Mouse (Mus musculus) cerebellum, adult 11 months (tissue): Measurements from ENCODE around the gene Gm42906.

Experiments
- DNase-seq: peaks from one replicate; pipeline ENCODE4 v3.0.0; 2022

Gm42906 gene

DNA sequence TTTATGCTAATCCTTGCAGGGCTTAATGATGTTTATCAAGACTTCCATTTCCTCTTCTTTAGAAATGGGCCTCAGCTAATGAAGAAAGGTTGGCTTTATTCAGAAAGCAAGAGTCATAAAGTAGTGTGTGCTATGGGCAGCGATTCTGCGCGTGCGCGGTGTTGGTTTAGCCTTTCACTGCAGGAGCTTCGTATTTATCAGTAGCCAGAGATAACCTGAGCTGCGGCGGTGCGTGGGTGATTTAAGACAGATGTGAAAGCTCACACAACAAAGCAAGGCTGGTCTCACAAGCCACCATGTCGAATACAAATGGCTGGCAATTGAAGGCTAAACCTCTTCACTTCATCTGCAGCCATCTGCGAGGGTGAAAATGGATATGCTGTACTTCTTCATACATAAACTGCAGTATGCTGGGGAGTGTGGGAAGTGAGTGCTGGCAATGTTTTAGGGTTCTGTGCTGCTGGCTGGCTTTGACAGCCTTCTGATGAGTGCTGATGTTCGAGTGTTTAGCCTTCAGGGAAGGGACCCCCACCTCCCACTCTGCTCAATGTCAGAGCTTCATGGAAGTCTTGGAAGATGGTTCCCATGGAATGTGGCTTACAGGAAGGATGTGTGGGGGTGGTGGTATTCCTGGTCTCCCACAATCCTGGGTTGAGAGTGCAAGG, 371.6 kb downstream of the Gm42906 start:
- DNase-seq, result no peak

DNA sequence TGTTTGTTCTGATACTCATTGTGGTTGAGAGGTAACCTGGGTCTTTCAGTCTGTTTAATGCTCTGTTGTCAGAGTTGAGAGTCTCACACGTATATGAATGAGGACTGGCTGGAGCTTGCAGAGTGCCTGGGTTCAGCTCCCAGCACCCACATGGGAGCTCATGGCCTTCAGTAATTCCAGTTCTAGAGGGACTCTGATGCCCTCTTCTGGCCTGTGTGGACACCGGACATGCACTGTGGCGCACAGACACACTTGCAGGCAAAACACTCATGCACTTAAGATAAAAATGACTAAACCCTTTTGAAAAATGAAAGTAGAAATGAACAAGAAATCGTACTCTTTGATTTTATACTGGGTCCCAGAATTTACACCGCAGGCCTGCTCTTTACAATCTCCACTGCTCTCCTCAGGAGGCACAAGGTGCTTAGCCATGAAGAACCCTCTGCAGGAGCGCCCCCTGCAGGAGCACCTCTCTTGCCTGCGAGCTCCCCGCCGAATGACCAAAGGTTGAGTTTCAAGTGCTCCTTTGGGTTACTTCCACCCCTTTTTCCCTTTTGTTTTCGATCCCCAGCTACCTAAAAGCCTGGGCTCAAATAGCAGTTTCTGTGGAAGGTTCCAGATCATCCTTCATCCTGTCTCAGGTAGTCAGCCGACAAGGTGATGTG, 372.4 kb downstream of the Gm42906 start:
- DNase-seq, result no peak

DNA sequence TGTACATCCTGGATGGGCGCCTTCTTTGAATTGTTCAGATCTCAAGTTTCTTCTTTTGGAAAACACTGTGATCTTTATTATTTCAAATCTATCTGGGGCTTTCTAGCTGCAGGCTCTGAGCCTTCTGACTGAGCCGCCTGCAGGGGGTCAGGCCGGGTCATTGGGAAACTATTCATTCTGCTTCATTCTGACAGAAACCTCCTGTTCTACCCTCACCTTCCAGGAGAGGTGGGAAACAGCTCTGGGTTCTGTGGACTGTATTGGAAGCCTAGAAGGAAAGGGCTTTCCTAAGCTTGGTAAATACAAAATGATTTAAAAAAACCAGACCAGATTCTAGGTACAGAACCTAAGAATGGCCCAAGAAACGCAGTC, 373.2 kb downstream of the Gm42906 start:
- no peak for DNase-seq

- no peak for DNase-seq
Measured at GRCm38 (mm10) chr5:151054100-151054742, 373.7 kb downstream of the Gm42906 start.

DNA sequence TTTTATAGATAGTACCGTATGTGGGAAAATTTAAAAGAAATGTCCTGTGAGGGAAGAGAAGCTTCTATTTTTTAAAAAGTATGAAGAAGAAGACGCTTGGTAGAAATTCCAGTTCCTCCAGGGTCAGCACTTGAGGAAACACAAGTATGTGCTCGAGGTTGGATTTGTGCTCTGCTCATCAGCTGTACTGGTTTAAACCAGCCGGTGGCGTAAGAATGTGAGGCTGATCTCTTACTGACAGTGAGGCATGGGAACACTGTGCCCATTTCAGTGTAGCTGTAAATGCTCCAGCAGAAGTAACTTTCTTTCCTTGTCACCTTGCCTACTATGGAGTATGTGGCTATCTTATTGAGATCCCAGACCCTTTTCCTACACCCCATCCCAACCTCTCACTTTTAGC, 374.8 kb downstream of the Gm42906 start:
- no peak for DNase-seq

DNA sequence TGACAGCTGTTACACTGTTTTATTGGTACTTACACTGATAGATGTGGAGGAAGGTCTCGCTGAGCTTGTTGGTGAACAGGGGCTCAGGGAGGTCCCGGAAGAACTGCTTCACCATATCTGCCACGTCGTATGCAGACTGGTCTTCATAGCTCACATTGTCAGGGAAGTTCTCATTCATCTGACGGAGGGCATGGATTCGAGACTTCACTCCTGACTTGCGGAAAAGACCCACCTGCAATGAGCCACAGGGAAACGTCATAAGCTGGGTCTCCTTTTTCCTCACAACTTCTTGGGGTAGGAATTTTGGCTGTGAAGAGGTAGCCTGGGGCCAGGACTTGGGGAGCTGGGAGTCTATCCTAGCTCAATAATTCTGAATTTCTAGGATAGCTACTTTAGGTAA, 375.6 kb downstream of the Gm42906 start:
- no peak for DNase-seq

DNA sequence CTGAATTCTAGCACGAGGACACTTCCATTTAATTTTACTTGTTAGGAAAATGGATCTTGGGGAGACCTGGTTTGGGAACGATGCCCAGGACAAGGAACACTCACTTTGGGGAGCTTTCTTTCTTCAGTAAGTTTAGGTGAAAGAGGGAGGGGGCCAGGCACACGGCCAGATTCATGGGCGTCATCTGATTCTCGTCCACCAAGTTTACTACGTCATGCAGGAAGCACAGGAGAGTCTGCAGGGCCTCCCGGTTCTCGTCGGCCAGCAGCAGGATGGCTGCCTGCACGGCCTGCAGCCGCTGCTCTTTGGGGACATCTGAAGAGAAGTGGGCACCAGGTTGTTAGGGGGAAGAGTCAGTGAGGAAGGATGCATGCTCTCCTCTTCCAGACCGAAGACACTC, 380.5 kb downstream of the Gm42906 start:
- no peak for DNase-seq

GRCm38 (mm10) chr5:151046917-151047316, 381.0 kb downstream of the Gm42906 start:
- DNase-seq, result no peak

DNA sequence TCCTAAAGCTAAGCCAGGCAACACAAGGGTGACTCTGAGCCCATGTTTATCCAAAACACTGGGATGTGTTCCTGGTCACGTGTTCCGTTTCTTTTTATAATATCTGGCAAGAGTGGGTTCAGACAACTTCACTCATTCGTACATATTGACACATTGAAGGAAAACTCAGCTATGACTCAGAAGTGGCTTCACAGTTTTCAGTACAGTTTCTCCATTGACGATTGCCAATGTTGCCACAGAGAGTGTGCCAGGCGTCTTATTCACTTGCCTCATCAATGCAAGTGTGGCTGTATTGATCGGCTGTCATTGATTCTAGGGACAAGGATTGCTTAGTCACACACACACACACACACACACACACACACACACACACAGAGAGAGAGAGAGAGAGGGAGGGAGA, 381.8 kb downstream of the Gm42906 start:
- DNase-seq, result no peak

DNA sequence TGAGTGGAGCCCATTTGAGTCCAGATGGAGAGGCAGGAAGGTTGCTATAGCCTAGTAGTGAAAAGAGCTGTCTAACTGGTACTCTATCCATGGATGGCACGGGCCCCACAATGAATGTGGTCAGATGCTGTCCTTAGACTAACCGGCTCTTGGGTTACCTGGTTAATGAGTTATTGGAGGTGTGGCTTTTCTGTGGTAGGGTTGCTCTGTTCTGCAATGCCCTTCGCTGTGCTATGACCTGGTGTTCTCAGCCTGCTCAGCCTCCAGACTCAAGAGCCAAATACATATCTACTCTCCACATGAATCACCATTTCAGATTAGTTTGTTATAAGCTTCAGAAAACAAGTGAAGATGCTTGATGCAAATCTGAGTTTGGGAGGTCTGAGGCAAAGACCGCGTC, 385.1 kb downstream of the Gm42906 start:
- DNase-seq, result no peak

DNA sequence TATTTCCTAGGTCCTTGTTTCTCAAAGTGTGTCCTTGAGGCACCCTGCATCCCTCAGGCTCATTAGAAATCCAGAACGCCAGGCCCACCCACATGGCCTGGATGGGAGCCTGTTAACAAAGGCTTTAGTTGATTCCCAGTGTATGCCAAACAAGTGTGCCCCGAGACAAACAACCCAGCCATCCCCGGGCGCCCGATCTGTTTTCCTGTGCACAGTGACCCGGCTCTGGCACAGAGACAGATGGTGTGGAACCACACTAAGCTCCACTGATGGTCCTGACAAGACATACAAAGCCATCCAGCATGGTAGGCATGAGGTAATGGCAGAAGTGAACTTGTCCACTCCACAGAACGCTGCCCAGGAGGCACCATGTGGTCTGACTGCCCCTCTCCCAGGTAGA, 390.1 kb downstream of the Gm42906 start:
- DNase-seq, result no peak

DNA sequence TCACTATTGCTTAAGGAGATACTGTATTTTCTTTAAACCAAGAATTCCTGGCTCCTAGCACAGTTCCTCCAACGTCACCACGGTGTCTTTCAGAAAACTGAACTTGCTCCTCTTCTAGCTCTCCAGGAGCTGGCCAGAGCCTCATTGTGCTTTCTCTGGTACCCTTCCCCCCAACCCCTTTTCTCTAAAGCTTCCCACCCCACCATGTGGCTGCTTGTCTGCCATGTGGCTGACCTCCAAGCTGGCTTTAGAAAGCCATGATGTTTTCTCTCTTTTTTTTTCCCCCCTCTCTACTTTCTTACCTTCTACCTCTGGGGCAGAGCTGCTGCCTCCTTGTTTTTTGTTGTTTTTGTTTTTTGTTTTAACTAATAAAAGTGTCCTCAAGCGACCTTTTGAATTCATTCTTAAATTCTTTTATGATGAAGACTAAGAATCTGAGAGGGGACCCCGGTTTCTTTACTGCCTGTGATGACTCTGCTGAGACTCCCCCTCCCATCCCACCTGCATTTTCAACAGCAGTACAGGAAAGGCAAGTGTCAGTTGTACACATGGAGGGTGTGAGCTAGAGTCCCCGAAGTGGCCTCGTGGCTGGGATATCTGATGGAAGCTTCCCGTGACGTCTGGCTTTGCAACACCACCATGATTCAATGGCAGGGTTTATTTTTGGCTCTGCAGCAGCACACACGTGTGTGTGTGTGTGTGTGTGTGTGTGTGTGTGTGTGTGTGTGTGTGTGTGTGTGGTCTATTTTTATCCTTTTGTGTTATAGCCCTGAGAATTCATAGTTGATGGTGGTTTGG, 393.0 kb downstream of the Gm42906 start:
- no peak for DNase-seq

DNA sequence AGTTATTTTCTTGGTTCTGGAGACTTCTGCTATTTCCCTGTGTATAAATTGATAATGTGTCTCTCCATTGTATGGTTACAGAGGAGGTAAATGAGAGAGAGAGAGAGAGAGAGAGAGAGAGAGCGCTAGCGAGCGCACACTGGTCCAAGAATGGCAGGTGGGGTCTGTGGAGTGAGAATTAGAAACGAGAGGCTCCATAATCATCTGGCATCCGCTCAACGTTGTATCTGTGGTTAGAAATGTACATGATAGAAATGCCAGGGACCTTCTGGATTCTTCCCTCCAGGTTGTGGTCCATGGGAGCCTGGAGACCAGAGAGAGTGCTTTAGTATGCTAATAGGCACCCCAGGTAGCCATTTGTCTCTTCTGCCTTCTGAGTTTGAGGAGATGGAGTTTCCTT, 399.1 kb downstream of the Gm42906 start:
- no peak for DNase-seq

GRCm38 (mm10) chr5:151027171-151027570, 400.8 kb downstream of the Gm42906 start:
- DNase-seq, result no peak

DNA sequence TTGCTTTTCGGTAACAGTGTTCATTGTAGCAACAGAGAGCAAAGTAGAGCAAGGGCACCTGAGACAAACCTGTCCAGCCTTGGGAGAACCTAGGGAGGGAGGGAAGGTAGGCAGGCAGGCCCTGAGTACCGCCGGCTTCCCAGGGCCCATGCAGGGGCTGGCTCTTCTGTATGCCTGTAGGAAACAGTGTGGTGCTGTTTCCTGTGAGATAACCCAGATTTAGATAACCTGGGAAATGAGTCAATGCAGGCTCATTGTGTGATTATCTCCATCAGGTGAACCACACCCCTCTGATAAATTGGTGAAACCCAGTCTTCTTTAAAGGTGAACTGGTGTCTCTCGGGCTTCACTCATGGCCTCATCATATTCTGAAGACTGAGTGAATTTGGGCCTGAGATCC, 401.9 kb downstream of the Gm42906 start:
- no peak for DNase-seq

GRCm38 (mm10) chr5:151024483-151024882, 403.5 kb downstream of the Gm42906 start:
- DNase-seq, result no peak

DNA sequence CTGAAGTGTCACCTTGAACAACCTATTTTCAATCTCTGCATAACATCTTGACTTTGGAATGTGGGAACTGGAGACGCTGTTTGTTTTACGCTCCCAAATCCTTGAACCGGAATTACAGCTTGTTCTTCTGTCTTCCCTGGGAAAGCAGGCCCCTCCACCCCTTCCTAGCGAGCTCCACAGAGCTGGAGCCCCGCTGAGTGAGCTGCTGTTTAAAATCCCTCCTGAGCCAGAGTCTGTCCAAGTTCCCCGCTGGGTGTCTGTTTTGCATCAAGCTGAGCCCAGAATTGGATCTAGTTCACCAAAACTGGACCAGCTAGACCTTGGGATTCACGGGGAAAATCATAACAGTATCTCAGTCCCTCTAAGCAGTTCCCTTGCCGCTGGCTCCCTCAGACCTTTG, 404.5 kb downstream of the Gm42906 start:
- DNase-seq, result peak; percentile 71

- DNase-seq, result no peak
Measured at GRCm38 (mm10) chr5:151022939-151023338, 405.0 kb downstream of the Gm42906 start.

DNA sequence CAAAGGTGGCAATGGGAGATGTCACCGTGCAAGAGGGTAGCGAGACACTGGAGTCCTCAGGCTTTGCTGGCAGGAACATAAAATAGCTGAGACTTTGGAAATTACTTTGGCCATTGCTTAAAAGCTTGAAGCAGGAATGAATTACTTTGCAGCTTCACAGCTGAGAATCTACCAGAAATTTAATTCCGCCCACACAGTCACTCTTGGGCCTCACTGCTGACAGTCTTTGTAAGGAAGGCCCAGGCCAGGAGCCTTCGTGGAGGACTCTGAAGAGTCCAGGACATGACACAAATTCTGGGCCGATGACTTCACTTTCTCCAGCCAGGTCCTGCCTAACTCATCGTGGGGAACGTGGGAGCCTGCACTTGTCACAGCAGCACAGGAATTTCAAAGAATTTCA, 405.9 kb downstream of the Gm42906 start:
- no peak for DNase-seq

GRCm38 (mm10) chr5:151020831-151021230, 407.1 kb downstream of the Gm42906 start:
- DNase-seq, result no peak

DNA sequence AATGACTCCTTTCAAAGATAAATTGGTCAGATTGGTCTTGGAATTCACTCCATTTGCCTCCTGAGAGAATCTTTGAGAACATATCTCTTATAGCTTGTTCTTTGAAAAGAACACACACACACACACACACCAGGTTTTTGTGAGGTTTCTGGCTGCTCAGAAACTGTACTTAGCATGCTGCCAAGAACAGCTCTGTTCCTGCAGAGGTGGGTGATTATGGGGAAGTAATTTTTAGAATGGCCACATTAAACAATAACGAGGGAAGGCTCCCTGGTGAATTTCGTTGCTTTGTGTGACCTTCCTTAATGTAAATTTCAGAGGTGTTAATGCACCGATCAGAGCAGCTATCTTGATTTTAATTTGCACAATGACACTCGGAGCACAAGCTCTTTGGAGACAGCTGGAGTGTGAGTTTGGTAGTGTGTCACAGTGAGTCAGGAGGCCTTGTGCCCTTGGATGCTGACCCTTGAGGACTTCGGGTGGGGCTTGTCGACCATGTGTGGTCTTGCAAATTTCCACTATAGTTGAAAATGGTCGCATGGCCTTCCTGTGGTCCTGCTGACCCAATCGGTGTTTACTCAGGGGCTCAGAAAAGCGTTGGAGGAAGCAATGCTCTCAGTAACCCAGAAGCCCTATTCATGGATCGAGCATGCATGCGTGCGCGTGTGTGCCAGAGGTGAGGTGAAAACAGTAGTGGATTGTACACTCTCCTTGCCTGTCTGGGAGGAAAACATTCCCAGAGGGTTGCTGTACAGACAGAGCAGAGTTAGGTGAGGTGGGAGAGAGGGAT, 407.7 kb downstream of the Gm42906 start:
- DNase-seq, result no peak

DNA sequence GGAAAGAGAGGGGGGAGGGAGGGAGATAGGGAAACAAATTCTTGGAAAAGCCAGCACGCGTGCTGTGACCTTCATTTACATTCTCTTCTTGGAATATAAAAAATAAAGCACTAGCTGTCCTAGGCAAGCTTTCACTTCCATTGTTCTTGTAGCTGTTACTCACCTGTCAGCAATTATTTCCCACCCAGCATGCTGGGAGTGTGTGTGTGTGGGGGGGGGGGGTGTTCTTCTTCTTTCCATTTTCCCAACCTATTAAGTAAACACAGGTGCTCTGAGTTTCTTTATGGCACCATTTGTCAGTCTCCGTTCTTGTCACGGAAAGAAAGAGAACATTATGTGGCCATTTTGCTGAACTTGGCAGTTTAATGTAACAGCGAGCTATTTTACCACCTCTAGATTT, 409.0 kb downstream of the Gm42906 start:
- no peak for DNase-seq

DNA sequence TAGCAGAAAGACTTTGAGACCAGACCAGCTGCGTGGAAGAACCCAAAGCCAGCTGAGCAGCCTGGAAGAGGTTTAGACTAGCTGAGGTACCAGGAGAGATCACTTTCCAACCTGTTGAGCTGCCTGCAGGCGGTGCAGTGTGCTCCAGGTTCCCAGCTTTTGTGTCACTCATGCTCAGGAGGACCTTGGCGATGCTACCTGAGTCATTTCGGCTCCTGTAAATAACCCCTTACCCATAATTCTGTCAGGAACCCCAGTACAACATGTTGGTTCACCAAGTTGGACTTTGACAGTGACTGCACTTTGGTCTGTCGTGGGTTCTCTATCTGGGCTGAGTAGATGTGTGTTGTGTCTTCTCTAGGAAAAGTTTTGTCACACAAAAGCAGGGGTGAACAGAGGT, 409.5 kb downstream of the Gm42906 start:
- DNase-seq, result no peak
